Mouse (Mus musculus) left cerebral cortex, postnatal 4 days (tissue): Measurements from ENCODE around the gene B4galt4. TPM values are rescaled to one million over a fixed set of nuclear protein-coding genes. Genes with fewer than 3 reads are reported as not detected.
A peak's percentile ranks its signal among the peaks of the same experiment; 100 is the strongest.

ENCODE experiments used
- DNase-seq: peaks from one replicate; pipeline ENCODE4 v3.0.0-alpha.2; 2022
- intact Hi-C: fragments of 180-260 bp; cut with DNase I; formaldehyde crosslinking; loops from one replicate; pipeline ENCODE4 v1.15.1; 2025
- total RNA-seq, 2 experiments: library from RNA; stranded (reverse); gene quantifications; 2 replicates each; pipeline ENCODE4 v1.2.3; 2021

B4galt4 gene
- total RNA-seq, 2 experiments from 2014 or later, result 23.6 to 25.7 TPM

DNA sequence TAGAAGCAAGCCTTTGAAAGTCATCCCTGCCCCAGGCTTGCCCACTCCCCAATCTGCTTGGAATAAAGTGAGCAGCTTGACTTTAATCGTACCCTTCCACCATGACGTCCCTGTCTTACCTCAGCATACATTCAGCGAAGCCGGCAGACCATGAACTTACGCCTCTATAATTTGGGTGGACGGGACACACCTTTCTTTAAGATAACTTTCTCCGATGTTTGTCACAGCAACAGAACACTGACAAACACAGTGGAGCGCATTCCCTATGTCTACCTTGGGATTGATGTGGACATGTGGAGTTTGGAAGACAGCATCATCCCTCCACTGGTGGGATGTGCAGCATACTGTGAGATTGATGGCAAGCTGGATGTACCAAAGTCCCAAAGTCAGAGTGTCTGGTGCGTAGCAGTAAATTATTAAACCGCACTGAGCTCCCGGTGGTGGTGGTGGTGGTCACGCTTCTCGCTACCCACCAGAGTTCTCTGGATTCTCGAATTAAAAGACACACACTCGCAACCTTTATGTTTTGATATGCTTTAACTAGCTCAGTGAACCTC is 13.4 kb upstream of the B4galt4 start:
- no peak for DNase-seq
- intact Hi-C loops, result loop anchor here (10.0 kb wide), 2 partner anchors 114 to 194 kb away; no protein-coding TSS in a partner anchor

DNA sequence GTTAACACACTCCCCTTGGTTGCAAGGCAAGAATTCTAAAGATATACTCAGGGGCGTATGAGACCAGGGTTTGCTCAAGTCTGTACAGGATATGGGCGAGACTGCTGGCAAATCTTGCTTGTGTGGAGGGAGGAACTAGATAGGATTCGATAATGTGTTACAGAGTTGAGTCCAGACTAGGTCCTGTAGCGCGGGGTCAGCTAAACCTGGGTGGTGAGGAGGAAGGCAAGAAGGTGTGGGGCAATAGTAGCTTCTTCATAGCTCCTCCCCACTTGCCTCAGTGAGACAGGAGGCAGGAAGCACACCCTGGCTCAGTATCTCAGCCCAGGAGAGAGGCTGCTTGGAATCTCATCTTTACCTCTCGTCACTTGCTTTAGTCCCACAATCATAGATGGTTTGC is 12.9 kb upstream of the B4galt4 start:
- DNase-seq, result no peak
- intact Hi-C loops, result loop anchor here (10.0 kb wide), 2 partner anchors 114 to 194 kb away; no protein-coding TSS in a partner anchor

DNA sequence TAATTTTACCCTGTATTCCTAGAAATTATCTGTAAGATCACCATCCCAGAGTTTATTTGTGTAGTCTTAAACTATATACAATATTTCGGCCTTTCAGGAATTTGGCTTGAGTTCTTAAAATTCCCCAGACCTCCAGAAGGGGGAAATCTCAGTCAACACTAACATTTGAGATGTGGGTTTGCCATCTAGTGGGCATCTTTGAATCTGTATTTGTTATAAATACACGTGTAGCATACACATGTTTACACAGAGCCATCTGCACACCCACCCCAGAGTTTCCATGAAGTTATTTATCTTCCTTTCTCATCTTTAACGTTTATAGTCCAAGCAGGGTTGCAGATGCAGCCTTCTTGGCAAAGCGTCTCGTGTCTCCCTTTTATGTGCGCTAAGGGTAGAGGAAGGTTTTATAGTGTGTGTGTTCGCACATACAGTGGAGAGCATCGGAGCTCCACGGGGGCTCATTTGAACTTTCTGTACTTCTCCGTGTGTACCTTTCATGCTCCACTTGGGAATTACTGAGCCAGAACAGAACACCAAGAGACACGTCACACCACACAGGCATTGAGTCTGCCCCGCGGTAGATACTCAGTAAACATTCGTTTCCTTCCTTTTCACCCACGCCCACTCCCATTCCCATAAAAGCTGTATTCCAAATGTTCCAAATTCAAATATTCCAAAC is 12.3 kb upstream of the B4galt4 start:
- intact Hi-C loops, result loop anchor here (10.0 kb wide), 3 partner anchors 75 to 195 kb away; partner anchors contain the start of gene Upk1b
- DNase-seq, result no peak

DNA sequence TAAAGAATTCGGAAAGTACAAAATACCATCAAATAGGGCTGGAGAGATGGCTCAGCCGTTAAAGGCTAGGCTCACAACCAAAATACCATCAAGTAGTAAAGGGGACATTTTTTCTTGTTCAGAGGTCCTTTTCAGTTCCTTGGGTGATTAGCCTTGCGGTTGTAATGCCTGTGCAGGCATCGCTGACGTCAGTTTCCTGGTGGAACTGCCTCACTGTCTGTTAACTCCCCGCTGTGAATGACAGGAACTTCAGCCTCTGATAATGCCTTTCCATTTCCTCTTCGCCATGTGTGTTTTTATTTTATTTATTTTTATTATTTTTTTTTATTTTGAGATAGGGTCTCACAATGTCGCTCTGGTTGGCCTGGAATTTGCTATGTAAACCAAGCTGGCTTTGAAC is 11.1 kb upstream of the B4galt4 start:
- intact Hi-C loops, result loop anchor here (10.0 kb wide), 1 partner anchor 74 kb away; the partner anchor contains the start of gene Upk1b
- DNase-seq, result no peak

DNA sequence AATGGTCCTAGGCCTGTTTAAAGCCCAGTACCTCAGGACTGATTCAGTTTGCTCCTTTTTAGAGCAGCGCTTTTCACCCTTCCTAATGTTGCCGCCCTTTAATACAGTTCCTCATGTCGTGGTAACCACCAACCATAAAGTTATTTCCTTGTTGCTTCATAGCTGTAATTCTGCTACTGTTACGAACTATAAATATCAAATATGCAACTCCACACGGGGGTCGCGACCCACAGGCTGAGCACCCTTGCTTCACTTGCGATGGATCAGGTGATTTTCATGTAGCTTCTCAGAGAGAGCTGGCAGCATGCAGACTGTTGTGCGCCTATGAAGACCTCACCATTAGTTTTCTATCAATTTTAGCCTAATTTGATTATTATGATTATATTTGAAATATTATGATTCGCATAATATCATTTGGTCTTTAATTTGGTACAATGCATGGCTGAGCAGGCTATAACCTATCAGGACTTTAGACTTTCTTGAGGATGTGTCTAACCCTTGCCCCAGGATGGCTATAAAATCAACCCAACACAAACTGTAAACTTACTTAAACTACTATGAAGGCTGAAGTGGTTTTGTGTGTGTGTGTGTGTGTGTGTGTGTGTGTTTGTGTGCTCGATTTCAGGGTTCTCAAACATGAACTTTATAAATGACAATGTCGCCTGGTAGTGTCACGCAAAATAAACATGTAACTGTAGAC is 710 bp upstream of the B4galt4 start:
- DNase-seq, result no peak
- intact Hi-C loops, result no loop called here

DNA sequence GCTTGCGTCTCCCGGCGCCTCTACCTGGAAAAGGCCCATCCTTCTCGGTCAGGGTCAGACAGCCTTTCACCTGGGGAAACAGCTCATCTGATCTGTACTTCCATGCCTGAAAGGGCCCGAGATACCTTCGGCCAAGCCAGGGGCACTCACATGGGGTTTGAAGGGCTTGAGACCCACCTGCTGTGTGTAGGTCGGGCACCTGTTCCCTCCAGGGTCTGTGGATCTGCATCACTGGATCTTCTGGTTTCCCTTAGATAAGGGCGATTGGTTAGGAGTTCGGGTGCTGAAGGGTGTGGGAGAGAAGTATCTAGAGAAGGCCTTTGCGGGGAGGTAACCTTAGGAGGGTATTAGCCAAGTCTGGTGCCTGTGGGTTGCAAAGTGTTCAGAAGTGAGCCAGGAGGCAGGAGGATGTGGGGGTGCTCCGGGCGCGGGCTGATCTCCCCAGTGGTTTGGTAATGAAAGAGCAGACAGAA is 631 bp downstream of the B4galt4 start:
- DNase-seq, result no peak
- intact Hi-C loops, result no loop called here

DNA sequence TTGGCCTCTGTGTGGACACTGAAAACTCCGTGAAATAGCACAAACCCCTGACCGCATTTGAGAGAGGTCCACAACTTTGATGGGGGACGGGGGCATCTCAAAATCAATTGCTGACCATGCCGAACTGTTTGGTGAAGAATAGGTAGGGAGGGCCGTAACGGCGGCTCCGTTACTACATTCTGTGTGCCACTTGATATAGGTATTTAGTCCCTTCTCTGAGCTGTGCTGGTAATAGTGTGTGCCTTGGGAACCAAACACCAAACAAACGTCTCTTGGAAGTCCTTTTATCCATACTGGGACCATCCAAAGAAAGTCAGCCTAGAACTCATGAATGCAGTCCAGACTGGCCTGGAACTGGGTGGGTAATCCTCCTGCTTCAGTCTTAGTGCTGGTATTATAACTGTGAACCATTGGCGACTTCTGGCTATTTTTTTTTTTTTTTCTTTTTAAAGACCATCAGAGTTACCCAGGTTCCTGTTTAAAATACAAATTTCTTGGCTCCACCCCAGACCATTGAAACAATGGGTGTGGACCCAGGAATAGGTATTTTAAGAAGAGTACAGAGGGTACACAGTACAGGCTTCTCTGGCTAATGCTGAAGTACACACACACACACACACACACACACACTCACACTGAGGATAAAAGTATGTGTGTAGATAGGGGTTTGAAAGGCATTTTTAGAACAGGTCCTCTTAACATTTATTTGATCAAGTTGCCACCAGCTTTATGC is 2.0 kb downstream of the B4galt4 start:
- intact Hi-C loops, result no loop called here
- no peak for DNase-seq

DNA sequence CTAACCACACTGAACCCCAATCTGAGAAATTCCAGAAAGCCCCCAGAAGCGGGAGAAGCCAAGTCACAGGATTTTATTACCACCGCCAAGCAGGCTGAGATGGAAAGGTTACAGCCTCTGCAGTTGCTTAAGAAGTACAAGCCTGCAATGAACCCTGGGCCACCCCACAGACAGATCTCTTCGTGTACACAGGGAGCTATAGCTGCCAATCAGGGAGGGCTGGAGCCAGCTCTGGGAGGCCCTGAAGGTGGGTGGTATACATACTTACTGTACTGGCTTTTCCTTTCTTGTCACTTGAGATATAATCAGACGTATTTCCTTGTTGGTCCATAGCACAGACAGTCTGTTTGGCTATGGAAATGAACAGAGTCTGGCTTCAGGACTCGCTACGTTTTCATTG is 8.7 kb downstream of the B4galt4 start:
- intact Hi-C loops, result no loop called here
- DNase-seq, result no peak

DNA sequence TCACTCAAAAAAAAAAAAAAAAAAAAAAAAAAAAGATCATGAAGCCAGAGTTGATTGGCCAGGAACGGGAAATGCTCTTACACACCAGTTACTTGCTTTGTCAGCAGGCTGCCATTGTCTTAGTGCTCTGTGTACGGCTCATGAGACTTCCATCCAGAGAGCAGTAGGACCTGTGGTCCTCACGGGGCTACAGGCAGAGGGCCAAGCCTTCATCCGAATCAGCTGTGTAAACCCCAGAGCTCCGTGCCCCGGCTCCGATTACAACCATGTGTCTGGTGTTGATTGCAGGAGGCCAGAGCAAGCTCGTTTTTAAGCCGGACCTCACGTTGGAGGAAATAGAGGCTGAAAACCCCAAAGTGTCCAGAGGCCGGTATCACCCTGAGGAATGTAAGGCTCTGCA is 11.6 kb downstream of the B4galt4 start:
- intact Hi-C loops, result no loop called here
- DNase-seq, result peak; percentile 19

DNA sequence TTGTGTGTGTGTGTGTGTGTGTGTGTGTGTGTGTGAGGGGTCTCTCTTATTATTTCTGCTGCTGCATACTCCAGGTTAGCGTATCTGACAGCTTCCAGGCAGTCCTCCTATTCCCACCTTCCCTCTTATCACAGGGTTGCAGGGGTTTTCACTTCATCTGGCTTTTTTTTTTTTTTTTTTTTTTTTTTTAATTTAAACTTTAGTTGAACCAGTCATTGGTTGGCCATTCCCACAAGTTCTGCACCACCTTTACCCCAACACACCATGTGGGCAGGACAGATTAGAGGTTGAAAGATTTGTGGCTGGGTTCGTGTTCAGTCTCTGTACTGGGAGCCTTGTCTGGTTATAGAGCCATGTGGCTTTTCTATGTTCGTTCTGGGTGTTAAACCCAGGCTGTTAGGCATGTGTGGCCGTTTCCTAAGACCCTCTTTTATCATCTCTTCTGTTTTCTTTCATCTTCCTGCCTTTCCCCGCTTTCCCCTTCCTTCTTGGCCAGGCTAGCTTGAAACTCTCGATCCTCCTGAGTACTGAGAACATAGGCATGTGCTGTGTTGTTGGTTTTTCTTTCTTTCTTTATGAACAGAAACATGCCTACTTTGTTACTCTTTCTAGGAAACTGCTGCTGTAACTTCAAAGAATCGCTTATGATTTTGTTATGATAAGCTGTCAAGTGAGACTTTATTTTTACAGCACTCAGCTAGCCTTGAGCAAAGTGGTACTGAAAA is 13.6 kb downstream of the B4galt4 start:
- no peak for DNase-seq
- intact Hi-C loops, result no loop called here

DNA sequence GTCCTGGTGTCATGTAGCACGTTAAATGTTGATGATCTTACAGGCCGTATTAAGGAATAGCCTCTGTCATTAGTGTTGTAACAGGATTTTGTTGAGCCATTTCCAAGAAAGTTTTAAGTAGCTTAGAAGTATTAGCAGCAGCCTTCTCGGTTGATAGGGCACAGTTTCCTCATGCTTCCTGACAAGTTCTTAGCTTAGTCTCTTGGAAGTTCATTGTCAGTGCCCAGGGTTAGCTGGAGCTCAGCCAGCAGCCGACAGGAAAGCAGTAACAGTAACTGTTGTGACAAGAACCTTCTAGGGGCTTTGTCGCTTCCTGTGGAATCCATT is 14.1 kb downstream of the B4galt4 start:
- intact Hi-C loops, result no loop called here
- DNase-seq, result peak; percentile 41

DNA sequence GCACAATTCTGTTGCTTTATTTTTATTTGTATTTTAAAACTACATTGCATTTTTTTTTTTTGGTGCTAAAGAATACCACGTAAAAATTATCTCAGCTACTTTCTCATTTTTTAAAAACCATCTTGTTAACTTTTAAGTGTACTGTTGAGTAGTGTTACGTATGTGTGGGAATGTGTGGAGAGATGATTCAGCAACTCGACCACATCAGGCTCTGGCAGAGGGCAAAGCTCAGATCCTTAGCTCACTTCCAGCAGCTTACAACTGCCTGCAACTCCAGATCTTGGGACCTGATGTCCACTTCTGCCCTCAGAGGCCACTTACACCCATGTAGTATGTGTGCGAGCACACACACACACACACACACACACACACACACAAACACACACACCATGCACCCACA is 14.5 kb downstream of the B4galt4 start:
- no peak for DNase-seq
- intact Hi-C loops, result no loop called here

DNA sequence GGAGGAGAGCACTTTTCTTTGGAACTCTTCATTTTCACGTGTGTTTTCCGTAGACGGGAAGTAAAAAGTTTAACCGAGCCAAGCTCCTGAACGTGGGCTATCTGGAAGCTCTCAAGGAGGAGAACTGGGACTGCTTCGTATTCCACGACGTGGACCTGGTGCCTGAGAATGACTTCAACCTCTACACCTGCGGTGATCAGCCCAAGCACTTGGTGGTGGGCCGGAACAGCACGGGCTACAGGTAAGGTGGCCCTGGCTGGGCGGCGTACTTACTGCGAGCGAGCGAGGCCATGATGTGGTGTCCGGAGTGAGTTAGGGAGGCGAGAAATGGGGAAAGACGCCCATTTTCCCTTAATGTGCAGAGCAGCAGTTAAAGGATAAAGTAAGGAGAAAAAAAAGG is 15.6 kb downstream of the B4galt4 start:
- intact Hi-C loops, result no loop called here

DNA sequence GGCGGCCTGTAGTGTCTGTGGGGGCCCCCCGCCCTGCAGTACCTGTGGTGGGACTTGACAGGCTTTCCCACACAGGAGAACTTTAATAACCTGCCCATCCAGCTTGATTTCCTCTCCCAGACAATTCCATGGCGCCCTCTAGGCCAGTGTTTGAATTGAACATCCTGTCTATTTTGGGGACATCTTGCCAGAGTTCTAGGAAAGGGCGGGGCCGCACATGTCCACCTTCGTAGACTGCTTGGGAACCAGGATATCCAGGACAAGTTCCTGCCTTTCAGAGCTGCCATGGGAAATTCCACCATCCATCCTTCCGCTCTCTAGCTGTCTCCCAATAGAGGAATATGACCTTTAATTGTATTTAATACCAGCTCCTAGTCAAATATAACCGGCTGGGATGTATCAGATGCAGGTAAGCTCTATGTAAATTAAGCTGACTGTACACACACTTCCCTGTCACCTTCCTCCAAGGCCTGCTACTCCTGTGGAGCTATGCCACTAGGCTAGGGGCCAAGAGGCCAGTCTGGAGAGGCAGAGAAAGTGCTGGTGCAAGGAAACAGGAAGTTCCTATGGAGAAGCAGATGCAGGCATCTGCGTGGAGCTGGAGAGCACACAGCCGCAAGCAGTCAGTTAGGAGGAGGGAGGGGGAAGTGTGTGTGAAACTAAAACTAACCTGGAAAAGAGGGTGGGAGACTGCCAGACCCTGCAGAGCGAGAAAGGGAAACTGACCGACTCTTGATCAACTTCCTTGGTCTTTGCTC is 16.2 kb downstream of the B4galt4 start:
- intact Hi-C loops, result no loop called here
- DNase-seq, result no peak

More for the DNA sequence above, 15.6 kb downstream of the B4galt4 start:
- DNase-seq, result no peak

DNA sequence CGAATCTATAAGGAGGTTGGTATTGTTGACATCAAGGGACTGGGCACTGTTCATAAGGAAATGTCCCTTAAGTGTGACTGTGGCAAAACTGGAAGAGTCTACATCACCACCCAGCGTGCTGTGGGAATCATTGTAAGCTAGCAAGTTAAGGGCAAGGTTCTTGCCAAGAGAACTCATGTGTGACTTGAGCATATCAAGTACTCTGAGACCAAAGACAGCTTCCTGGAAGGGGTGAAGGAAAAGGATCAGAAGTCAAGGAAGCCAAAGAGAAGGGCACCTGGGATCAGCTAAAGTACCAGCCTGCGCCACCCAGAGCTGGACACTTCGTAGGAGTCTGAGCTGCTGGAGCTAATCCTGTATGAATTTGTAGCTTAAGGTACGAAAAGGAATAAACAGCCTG is 18.2 kb downstream of the B4galt4 start:
- no peak for DNase-seq
- intact Hi-C loops, result no loop called here

DNA sequence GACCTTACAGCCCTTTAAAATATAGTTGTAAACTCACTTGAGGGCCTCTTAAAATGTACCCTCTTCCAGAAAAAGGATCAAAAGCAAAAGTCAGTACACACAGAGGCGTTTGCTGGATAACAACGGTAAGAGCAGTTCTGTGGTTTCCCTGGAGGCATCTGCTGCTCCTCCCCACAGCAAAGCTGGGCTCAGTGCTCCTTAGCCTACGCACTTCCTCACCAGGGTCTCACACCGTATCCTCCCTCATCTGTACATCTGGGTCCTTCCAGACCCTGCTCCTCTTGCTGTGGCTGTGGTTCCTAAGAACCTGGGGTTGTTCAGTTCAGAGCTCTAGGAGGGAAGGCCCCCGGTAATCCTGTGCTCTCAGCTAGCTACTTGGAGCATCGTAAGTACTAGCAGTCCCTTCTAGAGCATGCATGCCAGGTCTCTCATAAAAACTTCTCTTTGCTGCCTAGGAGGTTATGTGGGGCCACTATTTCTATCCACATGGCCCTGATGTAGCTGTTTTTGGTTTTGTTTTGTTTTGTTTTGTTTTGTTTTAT is 18.8 kb downstream of the B4galt4 start:
- intact Hi-C loops, result no loop called here
- DNase-seq, result no peak

DNA sequence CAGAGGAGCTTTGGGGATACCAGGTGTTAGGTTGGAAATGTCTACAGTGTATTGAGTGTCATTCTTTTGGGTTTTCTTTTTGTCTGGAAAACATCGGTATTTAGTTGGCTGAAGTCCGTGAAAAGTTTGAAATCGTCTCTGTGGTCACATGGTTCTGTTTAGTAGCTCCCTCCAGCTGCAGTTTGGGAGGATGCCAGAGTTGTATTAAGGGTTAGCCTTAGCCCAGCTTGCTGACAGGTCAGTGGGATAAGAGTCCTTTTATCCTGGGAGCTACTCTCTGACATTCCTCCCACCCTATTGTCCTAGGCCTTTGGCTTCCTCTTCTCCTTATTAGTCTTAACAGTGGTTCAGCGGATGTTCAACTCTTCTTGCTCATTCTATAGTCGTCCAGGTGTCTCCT is 19.9 kb downstream of the B4galt4 start:
- intact Hi-C loops, result no loop called here
- DNase-seq, result no peak

DNA sequence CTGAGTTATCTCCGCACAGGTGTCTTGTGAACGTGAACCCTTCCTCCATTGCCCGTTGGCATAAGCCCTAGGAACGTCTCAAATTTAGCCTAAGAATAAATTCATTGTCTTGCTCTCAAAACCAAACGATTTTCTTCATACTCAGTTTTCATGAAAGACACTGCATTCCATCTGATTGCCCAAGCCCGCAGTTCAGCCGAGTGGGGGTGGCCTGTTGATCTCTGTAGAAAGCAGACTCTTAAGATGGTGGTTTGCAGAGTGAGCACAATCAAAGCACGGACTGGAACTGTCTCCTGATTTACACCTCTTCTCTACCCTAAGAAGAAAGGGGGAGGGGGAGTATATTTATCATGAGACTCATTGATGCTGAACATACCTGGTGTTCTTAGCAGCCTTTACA is 20.3 kb downstream of the B4galt4 start:
- no peak for DNase-seq
- intact Hi-C loops, result no loop called here

DNA sequence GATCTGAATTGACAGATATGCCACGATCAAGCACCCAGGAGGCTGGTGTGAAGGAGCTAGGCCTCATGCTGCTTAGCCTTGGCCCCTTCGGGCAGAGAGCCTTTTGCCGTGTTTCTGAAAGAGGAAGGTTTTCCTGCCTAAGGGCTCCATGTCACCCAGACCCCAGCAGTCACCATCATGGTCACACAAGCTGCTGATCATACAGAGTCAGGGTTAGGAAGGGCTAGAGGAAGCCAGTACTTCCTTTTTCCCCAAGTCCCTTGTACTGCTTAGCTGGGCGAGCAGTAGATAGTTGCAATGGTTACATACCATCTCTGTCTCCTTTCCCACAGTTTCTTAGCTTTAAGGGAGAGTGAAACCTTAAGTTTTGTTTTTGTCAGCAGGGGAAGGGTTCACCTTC is 21.4 kb downstream of the B4galt4 start:
- intact Hi-C loops, result no loop called here
- DNase-seq, result no peak

DNA sequence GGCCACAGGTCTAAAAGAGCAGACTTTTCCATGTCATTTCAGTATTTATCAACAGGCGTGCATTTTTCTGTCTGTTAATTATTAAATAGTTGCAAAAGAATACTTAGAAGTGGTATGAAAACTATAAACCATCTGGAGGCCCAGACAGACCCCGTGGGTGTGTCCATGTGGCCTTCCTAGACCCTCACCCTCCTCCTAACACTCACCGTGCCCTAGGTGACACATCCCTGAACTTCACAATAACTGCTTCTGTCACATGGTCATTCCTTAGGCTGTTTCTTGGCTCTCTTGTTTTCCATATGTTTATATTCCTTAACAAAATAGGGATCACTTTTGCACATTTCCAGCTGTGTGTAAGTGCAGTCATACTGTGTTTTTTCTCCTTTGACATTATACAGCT is 24.6 kb downstream of the B4galt4 start:
- intact Hi-C loops, result no loop called here
- no peak for DNase-seq
